Mouse (Mus musculus): ENCODE data around the gene Cacng6. TPM values are rescaled to one million over a fixed set of nuclear protein-coding genes. Genes with fewer than 3 reads are reported as not detected.
"Not testable (repeated sequence)": the region's sequence is repeated elsewhere in the genome, so short reads cannot be mapped to it uniquely, and the experiment has no call there.

The Cacng6 gene
- polyA plus RNA-seq, 1 experiment from 2014 or later: 0.13 TPM

- no peak overlapping the region for H3K4me3 ChIP-seq
- H3K27me3 ChIP-seq: no peaks in the 10 kb centered on the region
- H3K4me2 ChIP-seq: peak overlapping the region; percentile 16; the same call in 1 of the 2 replicates
- peaks cover 24% of the 10 kb centered on the region for H3K36me3 ChIP-seq
- ATAC-seq (ENCODE audit: low FRiP score): no peak
- H3K27ac ChIP-seq: no peak overlapping the region
- WGBS: 47% methylated on average over 10 of the region's 10 CpGs
- H3K9me3 ChIP-seq: no peaks in the 10 kb centered on the region
- H3K9ac ChIP-seq: no peak overlapping the region
- H3K4me1 ChIP-seq (replicated peaks): peaks cover 48% of the 10 kb centered on the region
Measured at GRCm38 (mm10) chr7:3397355-3397754, 26.6 kb upstream of the Cacng6 start.

DNA sequence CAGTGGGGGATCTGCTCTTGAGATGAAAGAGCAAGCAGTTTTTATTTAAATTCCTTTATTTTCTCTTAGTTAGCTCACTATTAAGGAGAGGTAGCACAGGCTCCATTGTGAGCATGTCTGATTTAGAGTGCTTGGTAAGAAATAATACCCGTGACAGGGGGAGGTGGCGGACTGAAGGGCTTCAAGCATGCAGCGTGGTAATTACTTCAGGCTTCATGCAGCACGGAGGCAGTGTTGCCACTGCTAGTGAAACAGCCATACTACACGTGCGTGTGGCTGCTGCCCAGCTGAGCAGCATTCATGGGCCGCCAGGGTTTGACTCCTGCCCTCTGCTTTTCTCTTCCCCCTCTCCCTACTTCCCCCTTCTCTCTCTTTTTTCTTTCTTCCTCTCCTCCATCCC, 26.2 kb upstream of the Cacng6 start:
- H3K9me3 ChIP-seq: no peaks in the 10 kb centered on the region
- peaks cover 24% of the 10 kb centered on the region for H3K36me3 ChIP-seq
- H3K4me1 ChIP-seq (replicated peaks): peaks cover 43% of the 10 kb centered on the region
- WGBS: 15% methylated on average over 7 of the region's 7 CpGs
- no peak overlapping the region; the same call in 1 of the 2 replicates for H3K9ac ChIP-seq
- no peak overlapping the region for H3K4me3 ChIP-seq
- H3K27me3 ChIP-seq: no peaks in the 10 kb centered on the region
- H3K4me2 ChIP-seq: peak overlapping the region; percentile 16; the same call in 1 of the 2 replicates
- H3K27ac ChIP-seq: no peak overlapping the region
- peak; percentile 61 for ATAC-seq (ENCODE audit: low FRiP score)

- H3K27ac ChIP-seq; H3K27me3 ChIP-seq; H3K9me3 ChIP-seq; H3K9ac ChIP-seq; H3K4me2 ChIP-seq; H3K4me3 ChIP-seq; ATAC-seq (ENCODE audit: low FRiP score): not testable (repeated sequence)
- 93% methylated on average over 8 of the region's 8 CpGs for WGBS
- Histone ChIP-seq H3K4me1 (replicated peaks) (peaks cover 38% of the 10 kb centered on the region), H3K36me3 (peaks cover 28% of the 10 kb centered on the region)
Measured at GRCm38 (mm10) chr7:3398363-3398762, 25.6 kb upstream of the Cacng6 start.

DNA sequence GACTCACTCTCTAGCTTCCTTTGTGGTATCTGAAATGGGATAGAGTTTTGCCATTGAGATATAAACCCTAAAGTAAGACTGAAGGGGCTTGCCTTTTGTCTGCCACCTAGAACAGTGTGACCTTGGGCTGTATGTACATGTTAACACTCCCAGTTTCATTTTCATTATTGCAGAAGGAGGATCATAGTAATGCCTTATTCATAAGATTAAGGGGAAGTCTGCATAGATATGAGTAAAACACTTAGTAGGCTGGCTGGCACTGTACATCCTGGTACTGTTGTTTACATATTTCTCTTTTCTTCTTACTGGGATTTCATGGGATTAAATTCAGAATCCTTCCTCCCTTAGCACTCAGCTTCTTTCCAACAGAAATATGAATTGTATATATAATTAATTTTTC, 24.1 kb upstream of the Cacng6 start:
- no peak overlapping the region for H3K4me2 ChIP-seq
- no peak overlapping the region for H3K9ac ChIP-seq
- peaks cover 25% of the 10 kb centered on the region for H3K36me3 ChIP-seq
- H3K4me3 ChIP-seq: no peak overlapping the region
- H3K27ac ChIP-seq: no peak overlapping the region
- no peaks in the 10 kb centered on the region for H3K9me3 ChIP-seq
- ATAC-seq (ENCODE audit: low FRiP score): no peak
- peaks cover 25% of the 10 kb centered on the region for H3K4me1 ChIP-seq (replicated peaks)
- no peaks in the 10 kb centered on the region for H3K27me3 ChIP-seq

DNA sequence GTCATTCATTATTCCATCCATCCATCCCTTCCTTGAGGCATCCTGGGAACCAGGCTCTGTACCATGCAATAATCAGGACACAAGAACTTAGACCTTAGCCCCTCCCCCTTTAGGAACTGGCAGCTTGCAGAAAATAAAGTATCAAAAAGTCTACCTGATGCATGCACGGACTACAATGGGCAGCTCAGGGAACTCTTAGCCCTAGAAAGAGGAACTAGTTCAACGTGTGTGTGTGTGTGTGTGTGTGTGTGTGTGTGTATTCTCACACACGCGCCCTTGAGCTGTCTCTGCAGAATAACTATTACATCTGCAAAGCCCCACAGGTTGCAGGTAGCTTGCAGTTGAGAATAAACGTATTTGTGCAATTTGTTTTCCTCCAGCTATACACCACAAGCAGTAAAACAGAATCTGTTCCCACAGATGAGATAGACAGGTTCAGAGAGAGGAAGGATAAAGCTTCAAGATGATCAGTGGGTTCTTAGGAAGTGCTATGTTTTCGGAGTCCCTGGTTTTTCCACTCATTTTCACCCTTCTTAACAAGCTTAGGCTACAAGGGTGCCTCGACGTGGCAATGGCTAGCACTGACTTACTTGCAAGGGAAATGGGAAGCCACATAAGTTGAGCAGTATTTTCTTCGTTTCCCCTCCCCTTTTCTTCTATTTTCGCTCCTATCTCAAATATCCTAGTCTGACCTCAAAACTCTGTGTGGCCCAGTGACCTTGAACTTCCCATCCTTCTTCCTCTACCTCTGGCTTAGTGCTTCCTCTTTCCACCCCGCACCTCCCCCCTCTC, 14.1 kb upstream of the Cacng6 start:
- no peak overlapping the region for H3K27ac ChIP-seq
- no peak overlapping the region for H3K4me2 ChIP-seq
- H3K27me3 ChIP-seq: peaks cover 38% of the 10 kb centered on the region
- no peaks in the 10 kb centered on the region for H3K9me3 ChIP-seq
- no peaks in the 10 kb centered on the region for H3K36me3 ChIP-seq
- WGBS: 75% methylated on average over 11 of the region's 11 CpGs
- H3K4me1 ChIP-seq (replicated peaks): peaks cover 21% of the 10 kb centered on the region
- no peak for ATAC-seq (ENCODE audit: low FRiP score)
- no peak overlapping the region for H3K9ac ChIP-seq
- no peak overlapping the region for H3K4me3 ChIP-seq

- peak overlapping the region; percentile 84 for H3K4me2 ChIP-seq
- peak overlapping the region; percentile 64 for H3K9ac ChIP-seq
- WGBS: under 1% methylated on average over 33 of the region's 33 CpGs
Measured at GRCm38 (mm10) chr7:3411160-3411941, 12.6 kb upstream of the Cacng6 start.

DNA sequence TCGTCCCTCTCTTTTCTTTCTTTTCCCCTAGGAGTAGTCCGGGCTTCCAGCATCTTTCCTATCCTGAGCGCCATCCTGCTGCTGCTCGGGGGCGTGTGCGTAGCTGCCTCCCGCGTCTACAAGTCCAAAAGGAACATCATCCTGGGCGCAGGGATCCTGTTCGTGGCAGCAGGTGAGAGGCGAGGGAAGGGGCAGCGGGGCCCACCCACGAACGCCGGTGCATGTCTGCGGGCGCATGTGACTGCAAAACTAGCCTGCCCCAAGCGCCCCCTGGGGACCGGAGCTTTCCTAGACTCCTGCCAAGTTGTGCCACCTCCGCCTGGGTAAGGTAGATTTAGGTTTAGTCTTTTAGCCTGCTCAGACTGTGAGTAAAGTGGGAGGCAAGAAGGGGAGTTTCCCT, 12.0 kb upstream of the Cacng6 start:
- peak overlapping the region; percentile 84 for H3K4me2 ChIP-seq
- H3K4me3 ChIP-seq: peak overlapping the region; percentile 42
- H3K9ac ChIP-seq: peak overlapping the region; percentile 68
- H3K4me1 ChIP-seq (replicated peaks): peaks cover 29% of the 10 kb centered on the region
- H3K36me3 ChIP-seq: no peaks in the 10 kb centered on the region
- peaks cover 59% of the 10 kb centered on the region for H3K27me3 ChIP-seq
- no peak for ATAC-seq (ENCODE audit: low FRiP score)
- WGBS: 2% methylated on average over 20 of the region's 20 CpGs
- H3K27ac ChIP-seq: no peak overlapping the region
- H3K9me3 ChIP-seq: no peaks in the 10 kb centered on the region

More at GRCm38 (mm10) chr7:3411160-3411941, 12.6 kb upstream of the Cacng6 start:
- H3K4me3 ChIP-seq: peak overlapping the region; percentile 42
- H3K27ac ChIP-seq: no peak overlapping the region
- no peaks in the 10 kb centered on the region for H3K9me3 ChIP-seq
- ATAC-seq (ENCODE audit: low FRiP score): peak; percentile 90
- peaks cover 29% of the 10 kb centered on the region for H3K4me1 ChIP-seq (replicated peaks)
- H3K36me3 ChIP-seq: no peaks in the 10 kb centered on the region
- peaks cover 53% of the 10 kb centered on the region for H3K27me3 ChIP-seq

DNA sequence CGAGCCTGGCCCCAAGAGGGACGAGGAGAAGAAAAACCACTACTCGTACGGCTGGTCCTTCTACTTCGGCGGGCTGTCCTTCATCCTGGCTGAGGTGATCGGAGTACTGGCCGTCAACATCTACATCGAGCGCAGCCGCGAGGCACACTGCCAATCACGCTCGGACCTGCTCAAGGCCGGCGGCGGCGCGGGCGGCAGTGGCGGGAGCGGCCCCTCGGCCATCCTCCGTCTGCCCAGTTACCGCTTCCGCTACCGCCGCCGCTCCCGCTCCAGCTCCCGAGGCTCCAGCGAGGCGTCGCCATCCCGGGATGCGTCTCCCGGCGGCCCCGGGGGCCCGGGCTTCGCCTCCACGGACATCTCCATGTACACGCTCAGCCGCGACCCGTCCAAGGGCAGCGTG, 9.1 kb upstream of the Cacng6 start:
- peak overlapping the region; percentile 61 for H3K4me3 ChIP-seq
- H3K27me3 ChIP-seq: peaks cover 82% of the 10 kb centered on the region
- H3K27ac ChIP-seq: no peak overlapping the region
- WGBS: 1% methylated on average over 47 of the region's 47 CpGs
- 0 out of 2 replicates have a peak, but pooled peaks have one; percentile 6 for ATAC-seq (ENCODE audit: low FRiP score)
- no peaks in the 10 kb centered on the region for H3K9me3 ChIP-seq
- peaks cover 29% of the 10 kb centered on the region for H3K4me1 ChIP-seq (replicated peaks)
- H3K9ac ChIP-seq: peak overlapping the region; percentile 79
- no peaks in the 10 kb centered on the region for H3K36me3 ChIP-seq
- H3K4me2 ChIP-seq: peak overlapping the region; percentile 94

DNA sequence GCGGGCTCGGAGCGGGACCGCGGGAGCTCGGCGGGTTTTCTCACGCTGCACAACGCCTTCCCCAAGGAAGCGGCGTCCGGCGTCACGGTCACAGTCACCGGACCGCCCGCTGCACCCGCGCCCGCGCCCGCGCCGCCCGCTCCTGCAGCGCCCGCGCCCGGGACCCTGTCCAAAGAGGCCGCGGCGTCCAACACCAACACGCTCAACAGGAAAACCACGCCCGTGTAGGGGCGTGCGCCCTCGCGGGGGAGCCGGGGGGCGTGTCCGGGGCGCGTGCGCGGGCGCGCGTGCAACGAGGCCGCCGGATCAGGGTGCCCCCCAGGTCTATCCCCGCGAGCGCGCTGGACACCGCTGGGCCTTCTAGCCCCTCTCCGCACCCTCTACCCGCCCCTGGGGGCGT, 8.6 kb upstream of the Cacng6 start:
- Histone ChIP-seq H3K4me1 (replicated peaks) (peaks cover 29% of the 10 kb centered on the region), H3K4me2 (peak overlapping the region; percentile 94), H3K36me3 (no peaks in the 10 kb centered on the region), H3K27me3 (peaks cover 85% of the 10 kb centered on the region), H3K9ac (peak overlapping the region; percentile 79), H3K4me3 (peak overlapping the region; percentile 61), H3K9me3 (no peaks in the 10 kb centered on the region), H3K27ac (no peak overlapping the region)
- ATAC-seq (ENCODE audit: low FRiP score): peak; percentile 26; the same call in 1 of the 2 replicates
- under 1% methylated on average over 38 of the region's 60 CpGs for WGBS

- H3K4me3 ChIP-seq: no peak overlapping the region
- no peak overlapping the region for H3K9ac ChIP-seq
- H3K27ac ChIP-seq: no peak overlapping the region
- no peaks in the 10 kb centered on the region for H3K36me3 ChIP-seq
- no peak overlapping the region for H3K4me2 ChIP-seq
- no peaks in the 10 kb centered on the region for H3K9me3 ChIP-seq
- H3K27me3 ChIP-seq: peaks cover 95% of the 10 kb centered on the region
- 44% methylated on average over 6 of the region's 6 CpGs for WGBS
- ATAC-seq (ENCODE audit: low FRiP score): no peak
- H3K4me1 ChIP-seq (replicated peaks): peaks cover 16% of the 10 kb centered on the region
Measured at GRCm38 (mm10) chr7:3419941-3420340, 4.1 kb upstream of the Cacng6 start.

GRCm38 (mm10) chr7:3420466-3420865, 3.5 kb upstream of the Cacng6 start:
- ATAC-seq (ENCODE audit: low FRiP score): no peak
- H3K9me3 ChIP-seq: no peaks in the 10 kb centered on the region

GRCm38 (mm10) chr7:3421297-3421696, 2.7 kb upstream of the Cacng6 start:
- WGBS: 88% methylated on average over 3 of the region's 3 CpGs
- peaks cover 94% of the 10 kb centered on the region for H3K27me3 ChIP-seq

More at GRCm38 (mm10) chr7:3420466-3420865, 3.5 kb upstream of the Cacng6 start:
- no peaks in the 10 kb centered on the region for H3K36me3 ChIP-seq
- 57% methylated on average over 5 of the region's 5 CpGs for WGBS
- no peak overlapping the region for H3K9ac ChIP-seq
- no peak overlapping the region for H3K4me2 ChIP-seq
- H3K27me3 ChIP-seq: peaks cover 95% of the 10 kb centered on the region
- H3K4me1 ChIP-seq (replicated peaks): peaks cover 12% of the 10 kb centered on the region
- H3K4me3 ChIP-seq: no peak overlapping the region
- no peak overlapping the region for H3K27ac ChIP-seq

More at GRCm38 (mm10) chr7:3421297-3421696, 2.7 kb upstream of the Cacng6 start:
- H3K4me3 ChIP-seq: no peak overlapping the region
- no peak overlapping the region for H3K9ac ChIP-seq
- no peak overlapping the region for H3K4me2 ChIP-seq
- H3K9me3 ChIP-seq: no peaks in the 10 kb centered on the region
- no peak overlapping the region for H3K27ac ChIP-seq
- peaks cover 7% of the 10 kb centered on the region for H3K4me1 ChIP-seq (replicated peaks)
- no peaks in the 10 kb centered on the region for H3K36me3 ChIP-seq
- ATAC-seq (ENCODE audit: low FRiP score): no peak

All from hindbrain, embryonic 13.5 days (tissue).